Mouse (Mus musculus): ENCODE measurements around the gene Parvg.

DNA sequence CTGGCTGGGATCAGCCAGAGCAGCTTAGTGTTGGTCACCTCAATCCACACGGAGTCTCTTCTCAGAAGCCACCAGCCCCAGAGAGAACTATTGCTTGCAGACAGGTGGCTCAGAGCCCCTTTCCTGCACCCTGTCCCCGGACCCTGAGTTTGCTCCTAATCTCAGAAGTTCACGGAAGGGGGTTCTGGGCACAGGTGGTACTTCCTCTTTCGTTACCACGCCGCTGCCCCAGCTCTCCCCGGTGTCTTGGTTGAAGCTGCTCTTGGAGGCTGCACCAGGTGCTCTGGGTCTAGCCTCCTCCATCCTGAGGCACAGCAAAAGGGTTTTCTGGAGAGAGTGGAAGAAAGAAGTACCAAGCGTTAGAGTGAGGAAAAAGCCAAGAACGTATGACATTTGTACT lies 60.2 kb downstream of the Parvg start:
- TF ChIP-seq CTCF (IDR thresholded peaks at IDR 0.05; ENCODE audit: borderline replicate concordance, insufficient read depth, low read length) (no peak), POLR2A (IDR thresholded peaks at IDR 0.05; ENCODE audit: low read depth, low read length) (no peak)

Data from embryonic fibroblast, embryonic 13.5 days (primary cell).